Mouse (Mus musculus): Measurements from ENCODE around the gene L3mbtl2. TPM values are rescaled to one million over a fixed set of nuclear protein-coding genes. Genes with fewer than 3 reads are reported as not detected.

Gene L3mbtl2
- 19.0 and 21.2 TPM in 2 replicates for polyA plus RNA-seq (2015; fragmentation: Nextera tagmentation; extraction: Ambion mirVana)

GRCm38 (mm10) chr15:81663697-81664561, at the start of gene L3mbtl2:
TSS of gene L3mbtl2 (plus strand) at chr15:81663889.
- H3K9ac ChIP-seq (ENCODE audit: low read depth, low read length), result peak within 1 kb of the TSS; percentile 78
- peak within 1 kb of the TSS; percentile 72 for H3K4me2 ChIP-seq (ENCODE audit: low read depth, low read length)
- no peaks in the 10 kb centered on the region for H3K9me3 ChIP-seq (ENCODE audit: control insufficient read depth, low read length)
- H3K4me3 ChIP-seq (ENCODE audit: low read length), result peak within 1 kb of the TSS; percentile 63
- peak; percentile 99 for ATAC-seq
- WGBS, result under 1% methylated on average over 55 of the region's 55 CpGs
- no peak within 1 kb of the TSS for H3K27ac ChIP-seq (ENCODE audit: low read length)
- peaks cover 5% of the 10 kb centered on the region; the same call in 1 of the 2 replicates for H3K36me3 ChIP-seq (ENCODE audit: control insufficient read depth, insufficient read depth, low read length)
- no peaks in the 10 kb centered on the region for H3K27me3 ChIP-seq (replicated peaks; ENCODE audit: control insufficient read depth, insufficient read depth, low read length)
- H3K4me1 ChIP-seq (ENCODE audit: control insufficient read depth, insufficient read depth, low read length), result 0 out of 2 replicates have a peak, but pooled peaks cover 5% of the 10 kb centered on the region

- Histone ChIP-seq H3K36me3 (ENCODE audit: control insufficient read depth, insufficient read depth, low read length) (peaks cover 14% of the 10 kb centered on the region), H3K4me2 (ENCODE audit: low read depth, low read length) (no peak overlapping the region), H3K9me3 (ENCODE audit: control insufficient read depth, low read length) (no peaks in the 10 kb centered on the region), H3K27me3 (replicated peaks; ENCODE audit: control insufficient read depth, insufficient read depth, low read length) (no peaks in the 10 kb centered on the region), H3K9ac (ENCODE audit: low read depth, low read length) (no peak overlapping the region), H3K27ac (ENCODE audit: low read length) (no peak overlapping the region), H3K4me1 (ENCODE audit: control insufficient read depth, insufficient read depth, low read length) (no peaks in the 10 kb centered on the region), H3K4me3 (ENCODE audit: low read length) (no peak overlapping the region)
- ATAC-seq, result no peak
- 95% methylated on average over 8 of the region's 8 CpGs for WGBS
Measured at GRCm38 (mm10) chr15:81649516-81650455, 13.9 kb upstream of the L3mbtl2 start.

GRCm38 (mm10) chr15:81650636-81651035, 13.1 kb upstream of the L3mbtl2 start:
- H3K27ac ChIP-seq (ENCODE audit: low read length), result no peak overlapping the region
- H3K9ac ChIP-seq (ENCODE audit: low read depth, low read length), result no peak overlapping the region
- ATAC-seq, result no peak
- H3K4me3 ChIP-seq (ENCODE audit: low read length), result no peak overlapping the region
- H3K9me3 ChIP-seq (ENCODE audit: control insufficient read depth, low read length), result no peaks in the 10 kb centered on the region
- H3K4me1 ChIP-seq (ENCODE audit: control insufficient read depth, insufficient read depth, low read length), result no peaks in the 10 kb centered on the region
- peaks cover 11% of the 10 kb centered on the region for H3K36me3 ChIP-seq (ENCODE audit: control insufficient read depth, insufficient read depth, low read length)
- no peaks in the 10 kb centered on the region for H3K27me3 ChIP-seq (replicated peaks; ENCODE audit: control insufficient read depth, insufficient read depth, low read length)
- WGBS, result 83% methylated on average over 7 of the region's 7 CpGs
- H3K4me2 ChIP-seq (ENCODE audit: low read depth, low read length), result no peak overlapping the region

GRCm38 (mm10) chr15:81661701-81662100, 2.0 kb upstream of the L3mbtl2 start:
- no peak for ATAC-seq
- no peak overlapping the region for H3K4me3 ChIP-seq (ENCODE audit: low read length)

GRCm38 (mm10) chr15:81663281-81663680, 408 bp upstream of the L3mbtl2 start:
- Histone ChIP-seq H3K9ac (ENCODE audit: low read depth, low read length) (no peak overlapping the region), H3K27ac (ENCODE audit: low read length) (no peak overlapping the region), H3K4me1 (ENCODE audit: control insufficient read depth, insufficient read depth, low read length) (0 out of 2 replicates have a peak, but pooled peaks cover 5% of the 10 kb centered on the region), H3K36me3 (ENCODE audit: control insufficient read depth, insufficient read depth, low read length) (peaks cover 5% of the 10 kb centered on the region; the same call in 1 of the 2 replicates), H3K9me3 (ENCODE audit: control insufficient read depth, low read length) (no peaks in the 10 kb centered on the region), H3K4me2 (ENCODE audit: low read depth, low read length) (peak overlapping the region; percentile 72), H3K27me3 (replicated peaks; ENCODE audit: control insufficient read depth, insufficient read depth, low read length) (no peaks in the 10 kb centered on the region), H3K4me3 (ENCODE audit: low read length) (peak overlapping the region; percentile 63)
- ATAC-seq, result peak; percentile 4; the same call in 1 of the 2 replicates
- WGBS, result 65% methylated on average over 10 of the region's 10 CpGs

More at GRCm38 (mm10) chr15:81661701-81662100, 2.0 kb upstream of the L3mbtl2 start:
- Histone ChIP-seq H3K4me1 (ENCODE audit: control insufficient read depth, insufficient read depth, low read length) (0 out of 2 replicates have a peak, but pooled peaks cover 5% of the 10 kb centered on the region), H3K27me3 (replicated peaks; ENCODE audit: control insufficient read depth, insufficient read depth, low read length) (no peaks in the 10 kb centered on the region), H3K4me2 (ENCODE audit: low read depth, low read length) (no peak overlapping the region), H3K36me3 (ENCODE audit: control insufficient read depth, insufficient read depth, low read length) (no peaks in the 10 kb centered on the region), H3K27ac (ENCODE audit: low read length) (no peak overlapping the region), H3K9me3 (ENCODE audit: control insufficient read depth, low read length) (no peaks in the 10 kb centered on the region), H3K9ac (ENCODE audit: low read depth, low read length) (no peak overlapping the region)
- 90% methylated on average over 2 of the region's 2 CpGs for WGBS

- Histone ChIP-seq H3K4me3 (ENCODE audit: low read length) (no peak overlapping the region), H3K9me3 (ENCODE audit: control insufficient read depth, low read length) (no peaks in the 10 kb centered on the region), H3K4me2 (ENCODE audit: low read depth, low read length) (no peak overlapping the region), H3K9ac (ENCODE audit: low read depth, low read length) (no peak overlapping the region), H3K27ac (ENCODE audit: low read length) (no peak overlapping the region), H3K36me3 (ENCODE audit: control insufficient read depth, insufficient read depth, low read length) (peaks cover 5% of the 10 kb centered on the region; the same call in 1 of the 2 replicates), H3K27me3 (replicated peaks; ENCODE audit: control insufficient read depth, insufficient read depth, low read length) (no peaks in the 10 kb centered on the region), H3K4me1 (ENCODE audit: control insufficient read depth, insufficient read depth, low read length) (0 out of 2 replicates have a peak, but pooled peaks cover 5% of the 10 kb centered on the region)
- WGBS, result 86% methylated on average over 10 of the region's 10 CpGs
- ATAC-seq, result no peak
Measured at GRCm38 (mm10) chr15:81666957-81667356, 3.3 kb downstream of the L3mbtl2 start.

- no peaks in the 10 kb centered on the region for H3K27me3 ChIP-seq (replicated peaks; ENCODE audit: control insufficient read depth, insufficient read depth, low read length)
- ATAC-seq, result peak; percentile 42; the same call in 1 of the 2 replicates
- no peak overlapping the region for H3K4me3 ChIP-seq (ENCODE audit: low read length)
- no peak overlapping the region for H3K4me2 ChIP-seq (ENCODE audit: low read depth, low read length)
- H3K27ac ChIP-seq (ENCODE audit: low read length), result no peak overlapping the region
- H3K36me3 ChIP-seq (ENCODE audit: control insufficient read depth, insufficient read depth, low read length), result peaks cover 7% of the 10 kb centered on the region; the same call in 1 of the 2 replicates
- H3K9me3 ChIP-seq (ENCODE audit: control insufficient read depth, low read length), result no peaks in the 10 kb centered on the region
- 79% methylated on average over 4 of the region's 4 CpGs for WGBS
- no peak overlapping the region for H3K9ac ChIP-seq (ENCODE audit: low read depth, low read length)
- H3K4me1 ChIP-seq (ENCODE audit: control insufficient read depth, insufficient read depth, low read length), result no peaks in the 10 kb centered on the region
Measured at GRCm38 (mm10) chr15:81670231-81670640, 6.5 kb downstream of the L3mbtl2 start.

- H3K4me3 ChIP-seq (ENCODE audit: low read length), result no peak overlapping the region
- no peak overlapping the region for H3K27ac ChIP-seq (ENCODE audit: low read length)
- WGBS, result 75% methylated on average over 3 of the region's 3 CpGs
- no peaks in the 10 kb centered on the region for H3K27me3 ChIP-seq (replicated peaks; ENCODE audit: control insufficient read depth, insufficient read depth, low read length)
- peaks cover 4% of the 10 kb centered on the region; the same call in 1 of the 2 replicates for H3K36me3 ChIP-seq (ENCODE audit: control insufficient read depth, insufficient read depth, low read length)
- no peaks in the 10 kb centered on the region for H3K4me1 ChIP-seq (ENCODE audit: control insufficient read depth, insufficient read depth, low read length)
- H3K9me3 ChIP-seq (ENCODE audit: control insufficient read depth, low read length), result no peaks in the 10 kb centered on the region
- no peak overlapping the region for H3K4me2 ChIP-seq (ENCODE audit: low read depth, low read length)
- no peak overlapping the region for H3K9ac ChIP-seq (ENCODE audit: low read depth, low read length)
- ATAC-seq, result no peak
Measured at GRCm38 (mm10) chr15:81676637-81677036, 12.9 kb downstream of the L3mbtl2 start.

Measured in intestine, embryonic 16.5 days (tissue).